Mouse (Mus musculus) G1E-ER4 (cell line): ENCODE data around the gene Dusp15. TPM values are rescaled to one million over a fixed set of nuclear protein-coding genes. Genes with fewer than 3 reads are reported as not detected.

Source experiments
- GATA1 ChIP-seq: IDR thresholded peaks from one replicate; pipeline ENCODE4 v1.8.0; 2012; ENCODE audit warnings: low read length, inconsistent platforms
- polyA plus RNA-seq: library from polyadenylated mRNA; stranded (reverse); fragments of >175 nt; gene quantifications from 2 replicates; pipeline ENCODE4 v1.2.3, GENCODE M21; 2012

The Dusp15 gene
- not detected in 2 replicates for polyA plus RNA-seq

DNA sequence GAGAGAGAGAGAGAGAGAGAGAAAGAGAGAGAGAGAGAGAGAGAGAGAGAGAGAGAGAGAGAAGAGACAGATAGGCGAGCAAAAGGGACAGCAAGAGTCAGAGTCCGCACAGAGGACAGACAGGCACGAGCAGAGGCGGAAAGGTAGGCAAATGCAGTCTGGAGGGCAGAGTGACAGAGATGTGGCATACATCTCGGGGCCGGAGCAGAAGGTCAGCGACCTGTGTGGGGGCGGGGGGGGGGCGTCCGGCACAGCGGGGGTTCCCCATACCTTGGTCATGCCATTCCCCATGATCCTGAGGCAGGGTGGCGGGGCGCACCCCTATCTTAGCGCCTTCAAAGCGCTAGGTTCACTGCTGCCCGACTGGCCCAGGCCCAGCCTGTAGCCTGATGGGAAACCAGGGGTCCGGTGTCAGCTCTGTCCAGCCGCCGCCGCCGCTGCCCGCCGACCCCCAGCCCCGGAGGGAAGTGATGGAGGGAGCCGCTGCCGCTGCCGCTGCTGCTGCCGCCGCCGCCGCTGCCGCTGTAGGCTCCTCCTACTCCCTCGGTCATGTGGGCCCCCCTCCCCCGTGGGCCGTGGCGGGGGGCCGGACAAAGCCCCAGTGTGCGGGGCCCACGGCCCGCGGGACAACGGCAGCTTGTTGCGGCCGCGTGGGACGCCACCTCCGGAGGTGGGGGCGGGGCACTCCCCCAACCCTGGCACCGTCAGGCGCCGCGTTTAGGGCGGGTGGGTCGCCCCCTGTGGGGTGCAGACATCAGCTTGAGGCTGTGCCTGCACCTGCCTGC, at the start of gene Dusp15:
TSS of gene Dusp15 (minus strand) at position 634 of the 785 bp plus-strand sequence.
- no peak for TF ChIP-seq GATA1

DNA sequence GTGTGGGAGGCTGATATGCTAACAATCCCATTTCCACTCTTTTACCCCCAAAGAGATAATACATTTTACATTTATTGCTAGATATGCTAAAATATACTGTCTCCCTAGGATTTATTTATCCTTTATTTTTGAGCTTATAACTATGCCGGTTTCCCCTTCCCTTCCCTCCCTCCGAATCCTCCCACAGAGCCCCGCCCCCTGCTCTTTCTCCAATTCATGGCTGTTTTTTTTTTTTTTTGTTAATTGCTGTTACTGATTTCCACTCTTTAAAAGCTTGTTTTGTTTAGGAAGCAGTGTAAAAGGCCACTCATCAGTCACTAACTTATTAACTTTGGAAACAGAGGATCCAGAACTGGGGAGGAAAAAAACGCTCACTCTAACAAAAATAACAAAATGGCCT, 45.5 kb upstream of the Dusp15 start:
- no peak for TF ChIP-seq GATA1

DNA sequence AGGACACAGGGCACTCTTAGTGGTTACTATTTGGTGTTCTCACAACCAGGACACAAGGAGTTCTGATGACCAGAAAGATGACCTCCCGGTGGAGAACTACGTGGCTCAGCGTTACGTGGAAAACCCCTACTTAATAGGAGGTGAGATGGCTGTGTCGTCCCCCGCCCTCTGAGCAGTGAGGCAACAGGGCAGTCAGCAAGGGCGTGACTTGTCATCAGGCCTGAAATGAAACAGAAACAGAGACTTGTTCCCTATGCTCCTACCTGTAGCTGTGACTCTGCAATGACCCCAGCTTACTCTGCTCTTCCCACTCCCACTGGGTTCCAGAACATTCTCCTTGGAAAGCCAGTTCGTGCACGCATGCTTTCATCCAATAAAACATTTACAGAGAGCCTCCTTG, 40.0 kb upstream of the Dusp15 start:
- no peak for TF ChIP-seq GATA1

DNA sequence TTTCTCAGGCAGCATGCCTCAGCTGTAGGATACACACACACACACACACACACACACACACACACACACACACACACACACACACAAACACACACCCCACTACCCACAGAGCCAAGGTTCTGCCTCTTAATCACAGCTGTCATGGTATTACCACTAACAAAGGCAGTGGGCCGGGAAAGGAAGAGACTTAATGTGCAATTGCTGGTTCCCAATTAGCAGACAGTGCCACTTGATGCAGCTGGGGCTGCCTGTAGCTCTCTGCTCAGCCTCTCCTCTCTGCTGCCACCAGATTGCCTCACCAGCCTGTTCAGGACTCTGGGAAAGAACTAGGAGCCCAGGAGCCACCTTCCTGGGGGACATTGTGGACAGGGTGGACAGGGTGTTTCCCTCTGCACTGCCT, 34.1 kb upstream of the Dusp15 start:
- no peak for TF ChIP-seq GATA1

DNA sequence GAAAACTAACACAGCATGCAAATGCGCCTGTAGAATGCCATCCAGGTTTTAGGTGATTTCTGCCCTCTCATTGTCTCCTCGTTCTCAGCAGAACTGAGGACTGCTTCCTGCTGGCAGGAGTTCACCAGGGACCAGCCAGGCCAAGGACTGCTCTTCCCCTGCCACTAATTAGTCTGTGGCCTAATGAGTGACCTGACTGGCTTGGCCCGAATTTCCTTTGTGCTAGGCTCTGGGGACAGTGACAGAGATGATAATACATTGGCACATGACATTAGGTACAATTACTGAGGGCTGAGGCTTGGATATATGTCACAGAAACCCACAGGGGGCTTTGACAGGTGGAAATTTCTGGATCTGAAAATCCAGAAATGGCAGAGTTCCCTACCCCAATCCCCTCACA, 25.5 kb upstream of the Dusp15 start:
- no peak for TF ChIP-seq GATA1

DNA sequence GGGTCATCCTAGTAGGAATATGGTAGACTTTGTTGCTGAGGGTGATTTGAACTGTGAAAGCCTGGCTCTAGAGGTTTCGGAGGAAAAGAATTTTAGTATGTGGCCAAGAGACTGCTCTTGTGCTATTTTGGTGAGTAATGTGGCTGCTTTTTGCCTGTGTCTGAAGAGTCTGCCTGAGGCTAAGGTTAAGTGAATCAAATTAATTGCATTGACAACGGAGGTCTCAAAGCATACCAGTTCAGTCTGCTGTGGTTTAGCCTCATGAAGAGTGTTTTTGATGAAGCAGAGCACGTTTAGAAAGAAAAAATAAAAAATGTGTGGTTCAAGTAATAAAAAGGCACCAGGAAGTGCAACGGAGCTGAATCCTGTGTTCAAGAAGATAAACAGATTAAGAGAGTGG, 14.1 kb upstream of the Dusp15 start:
- TF ChIP-seq GATA1, result no peak

DNA sequence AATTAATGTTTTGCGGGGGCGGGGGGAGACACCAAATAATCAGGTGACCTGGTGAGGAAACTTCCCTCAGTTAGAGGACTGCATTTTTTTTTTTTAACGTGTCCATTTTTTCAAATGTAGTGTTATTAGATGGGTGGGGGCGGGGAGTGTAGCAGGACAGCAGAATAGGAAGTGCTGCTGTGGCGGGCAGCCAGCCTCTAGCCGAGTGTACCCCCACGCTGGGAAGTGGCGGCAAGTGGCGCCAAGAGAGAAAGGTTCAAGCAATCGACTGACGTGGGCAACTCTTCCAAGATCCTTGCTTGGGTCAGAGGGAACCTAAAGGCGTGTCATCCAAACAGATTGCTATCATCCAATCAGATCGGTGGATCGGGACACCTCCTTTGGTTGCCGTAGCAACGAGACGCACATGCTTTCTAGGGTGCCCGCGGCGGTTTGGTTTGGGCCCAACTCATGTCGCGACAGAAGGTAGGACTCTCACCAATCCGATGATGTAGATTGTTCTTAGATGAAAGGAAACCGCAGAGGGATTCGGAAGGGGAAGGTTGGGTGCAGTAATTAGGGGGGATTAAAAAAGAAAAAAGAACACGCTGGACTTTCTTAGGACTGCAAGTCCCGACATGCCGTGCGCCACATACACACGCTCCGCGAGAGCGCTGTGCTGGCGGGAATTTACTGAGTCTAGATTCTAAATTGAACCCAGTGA, 10.7 kb upstream of the Dusp15 start, which contains the start of gene Ttll9:
TSS of gene Ttll9 (plus strand) at position 395 of the 703 bp plus-strand sequence.
- no peak for TF ChIP-seq GATA1

DNA sequence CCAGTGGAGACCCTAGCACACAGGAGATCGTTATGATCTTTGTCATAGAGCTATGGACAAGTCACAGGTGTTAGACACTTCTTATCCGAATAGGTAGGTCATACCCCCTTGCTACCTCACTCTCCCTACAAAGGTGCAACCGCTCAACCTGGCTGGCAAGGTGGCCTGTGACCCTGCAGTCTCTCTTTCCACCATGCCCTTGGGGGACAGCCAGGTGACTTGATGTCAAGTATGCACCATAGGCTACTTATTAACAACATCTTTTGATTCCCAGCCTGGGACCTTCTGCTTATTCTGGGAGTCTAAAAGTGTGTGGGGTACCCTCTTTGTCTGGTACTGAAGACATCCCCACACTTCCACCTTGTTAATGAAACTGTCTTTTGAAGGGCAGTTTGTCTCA, 6.6 kb upstream of the Dusp15 start:
- no peak for TF ChIP-seq GATA1

DNA sequence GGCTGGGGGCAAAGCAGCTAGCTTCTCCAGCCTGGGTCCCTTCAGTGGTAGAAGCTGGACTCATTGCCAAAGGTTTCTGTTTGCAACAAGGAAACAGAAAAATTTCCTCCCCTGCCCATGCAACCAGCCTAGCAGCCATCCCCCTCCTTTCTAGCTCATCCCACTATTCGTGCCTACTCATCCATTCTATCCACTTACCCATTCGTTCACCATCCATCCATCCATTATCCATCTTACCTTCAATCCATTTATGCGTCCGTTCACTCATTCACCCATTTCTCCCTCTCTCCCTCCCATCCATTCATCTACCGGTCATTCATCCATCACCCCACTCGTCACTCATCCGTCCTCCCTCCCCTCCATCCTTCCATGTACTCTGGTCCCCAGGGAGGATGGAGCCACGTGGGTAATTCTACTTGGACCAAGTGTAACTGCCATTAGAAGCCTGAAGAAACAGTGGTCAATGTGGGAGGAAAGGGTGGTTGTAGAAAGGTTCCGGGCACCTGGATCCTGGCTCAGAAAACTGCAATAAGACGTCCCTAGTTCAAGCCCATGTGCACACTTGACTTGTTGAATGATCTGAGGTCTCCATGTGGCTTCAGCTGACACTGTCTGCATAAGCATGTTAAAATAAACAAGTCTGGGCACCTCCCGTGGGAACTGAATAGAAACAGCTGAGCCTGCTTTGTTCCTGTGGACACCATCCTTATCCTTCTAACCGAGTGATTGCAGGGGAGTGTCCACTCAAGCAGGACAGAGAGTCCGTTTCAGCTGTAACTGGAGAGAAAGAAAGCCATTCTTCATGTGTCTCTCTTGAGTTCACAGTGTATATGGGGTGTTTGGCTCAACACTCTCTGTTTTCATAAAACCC, 587 bp upstream of the Dusp15 start:
- TF ChIP-seq GATA1, result no peak

DNA sequence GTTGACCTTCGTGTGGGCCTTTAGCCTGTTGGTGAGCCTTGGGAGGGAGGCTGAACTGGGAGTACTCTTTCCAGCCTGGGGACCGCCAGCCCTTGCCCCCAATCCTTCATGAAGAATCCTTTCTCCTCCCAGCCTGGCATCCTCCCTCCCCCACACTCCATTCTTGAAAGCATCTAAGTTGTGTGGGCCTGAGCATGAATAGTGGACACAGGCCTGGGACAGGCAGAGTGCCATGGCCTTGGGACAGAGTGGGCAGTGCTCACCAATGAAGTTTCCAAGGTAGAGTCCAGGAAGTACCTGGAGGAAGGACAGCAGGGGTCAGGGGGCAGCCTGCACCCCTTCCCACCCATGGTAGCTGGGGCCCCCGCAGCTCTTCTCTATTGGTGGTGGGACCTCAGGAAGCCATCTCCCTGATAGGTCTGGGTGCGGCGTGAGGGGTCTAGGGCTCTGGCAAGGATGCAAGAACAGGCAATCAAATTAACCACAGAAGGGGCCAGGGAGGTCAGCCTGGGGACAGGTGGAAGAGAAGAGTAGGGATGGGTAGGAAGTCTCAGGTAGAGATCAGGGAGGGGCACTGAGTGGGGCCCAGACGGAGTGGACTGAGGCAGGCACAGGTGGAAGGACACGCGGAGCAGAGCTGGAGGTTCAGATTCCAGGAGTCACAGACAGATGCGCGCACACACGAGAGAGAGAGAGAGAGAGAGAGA, 987 bp downstream of the Dusp15 start:
- TF ChIP-seq GATA1, result no peak

DNA sequence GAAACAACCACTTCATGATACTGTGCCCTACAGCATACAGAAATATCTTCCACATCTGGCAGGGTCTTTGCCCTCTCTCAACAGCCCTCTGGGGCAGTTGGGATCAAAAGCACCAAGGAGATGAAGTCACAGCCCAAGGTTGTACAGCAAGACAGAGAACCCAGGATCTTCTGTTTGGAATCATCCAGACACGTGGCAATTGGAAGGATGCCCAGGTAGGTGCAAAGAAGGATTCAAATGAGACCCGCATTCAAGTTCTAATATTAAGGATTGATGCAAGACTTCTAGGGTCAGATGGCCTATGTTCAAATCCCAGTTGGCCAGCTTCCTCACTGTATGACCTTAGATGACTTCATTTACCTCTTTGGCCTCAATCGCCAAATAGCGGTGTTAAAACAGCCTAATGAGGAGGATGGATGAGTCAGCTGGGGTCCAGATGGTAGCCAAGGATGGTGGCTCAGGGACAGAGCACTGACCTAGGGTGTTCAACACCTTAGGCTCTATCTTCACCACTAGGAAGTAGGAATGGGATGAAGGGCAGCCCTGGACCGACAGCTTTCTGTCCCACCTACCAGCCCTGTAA, 3.0 kb downstream of the Dusp15 start:
- no peak for TF ChIP-seq GATA1

DNA sequence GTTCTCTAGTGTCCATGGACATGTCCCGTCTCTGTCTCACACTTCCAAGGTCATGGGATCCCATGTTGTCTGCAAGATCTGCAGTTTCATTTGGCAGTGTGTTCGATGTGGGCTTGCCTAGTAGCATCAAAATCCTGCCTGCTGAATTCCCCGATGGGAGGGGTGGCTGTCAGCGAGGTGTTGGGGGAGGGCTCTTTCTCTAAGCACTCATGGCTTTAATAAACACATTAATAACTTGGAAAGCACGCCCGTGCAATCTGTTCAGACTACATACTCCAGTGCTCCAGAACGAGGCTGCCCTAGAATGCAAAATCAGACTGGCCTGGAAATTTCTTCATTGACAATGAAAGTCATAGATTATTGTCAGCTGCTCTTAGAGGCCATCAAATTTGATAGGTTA, 4.4 kb downstream of the Dusp15 start:
- no peak for TF ChIP-seq GATA1

DNA sequence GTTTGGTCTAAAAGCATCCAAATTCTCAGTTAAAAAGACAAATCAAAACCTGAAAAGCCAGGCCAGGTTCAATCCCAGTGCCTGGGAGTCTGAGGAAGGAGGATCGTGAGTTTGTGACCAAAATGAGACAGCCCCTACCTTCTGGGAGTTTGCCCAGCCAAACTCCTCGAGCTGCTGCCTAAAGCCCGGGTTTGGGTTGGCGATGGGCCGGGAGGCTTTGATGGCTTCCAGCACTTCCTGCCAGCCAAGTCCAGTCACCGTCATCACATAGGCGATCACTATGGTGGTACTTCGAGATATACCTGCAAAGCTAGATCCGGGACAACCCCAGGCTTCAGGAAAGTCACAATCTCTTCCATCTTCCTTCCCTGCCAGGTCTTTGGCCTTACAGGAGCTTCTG, 7.5 kb downstream of the Dusp15 start:
- TF ChIP-seq GATA1, result no peak

DNA sequence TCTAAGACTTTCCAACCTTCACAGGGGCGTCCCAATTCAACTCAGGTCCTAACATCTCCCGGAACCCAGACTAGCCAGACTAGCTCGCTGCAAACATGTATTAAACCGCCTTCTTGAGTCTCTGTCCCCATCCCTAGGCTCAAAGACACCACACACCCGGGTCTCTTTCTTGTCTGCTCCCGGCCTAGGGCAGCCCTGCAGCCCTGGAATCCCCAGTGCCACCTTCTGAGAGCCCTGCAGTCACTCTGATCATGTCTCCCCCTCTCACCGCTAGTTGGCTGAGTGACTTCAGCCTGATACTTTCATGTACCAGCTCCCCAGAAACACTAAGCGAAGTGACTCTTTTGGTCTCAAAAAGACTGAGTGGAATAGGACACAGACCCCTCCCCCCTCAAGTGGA, 7.9 kb downstream of the Dusp15 start:
- TF ChIP-seq GATA1, result no peak

DNA sequence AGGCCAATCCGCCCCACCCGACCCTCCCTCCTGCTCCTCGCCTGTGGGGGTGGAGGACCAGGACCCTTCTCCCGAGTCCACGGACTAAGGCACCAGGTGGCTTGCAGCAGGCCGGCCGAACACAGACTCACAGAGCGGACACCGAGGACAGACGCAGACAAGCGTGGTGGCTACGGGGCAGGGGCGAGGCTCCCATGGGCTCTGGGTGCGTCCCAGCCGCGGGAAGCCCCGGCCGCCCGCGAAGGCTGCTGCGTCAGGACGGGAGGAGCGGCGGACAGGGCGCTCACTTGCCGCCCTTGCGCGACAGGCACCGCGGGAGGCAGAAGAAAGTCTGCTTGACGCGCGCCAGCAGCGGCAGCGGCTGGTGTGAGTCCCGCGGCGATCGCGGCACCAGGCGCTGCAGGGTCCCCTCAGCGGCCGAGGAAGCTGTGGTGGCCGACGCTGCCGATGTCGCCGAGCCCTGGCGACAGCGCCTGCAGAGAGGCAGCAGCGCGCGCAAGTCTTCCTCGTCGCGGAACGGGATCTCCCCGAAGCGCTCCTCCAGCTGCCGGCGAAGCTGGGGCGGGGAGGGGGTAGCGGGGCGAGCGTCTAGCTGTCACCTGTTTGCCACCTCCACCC, 8.5 kb downstream of the Dusp15 start:
- TF ChIP-seq GATA1, result no peak

DNA sequence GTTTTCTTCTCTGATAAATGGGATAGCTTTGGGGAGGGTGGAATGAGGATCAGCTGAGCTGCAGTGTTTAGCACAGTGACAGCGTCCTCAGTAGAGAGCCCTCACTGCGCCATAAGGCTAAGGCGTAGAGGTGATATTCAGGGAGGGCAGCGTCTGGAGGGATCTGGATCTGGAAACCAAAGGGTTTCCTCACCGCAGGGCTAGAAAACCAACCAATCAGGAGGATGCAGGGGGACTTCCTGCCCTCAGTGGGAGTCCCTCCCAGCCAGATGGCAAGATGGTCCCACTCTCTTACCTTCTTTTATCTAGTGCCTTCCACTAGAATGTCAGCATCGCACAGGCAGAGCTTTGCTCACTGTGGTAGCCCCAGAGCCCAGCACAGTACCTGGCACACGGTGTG, 9.7 kb downstream of the Dusp15 start:
- TF ChIP-seq GATA1, result no peak
